Mouse (Mus musculus) gastrocnemius, postnatal 4 days (tissue): Measurements from ENCODE around the gene Sos2. TPM values are rescaled to one million over a fixed set of nuclear protein-coding genes. Genes with fewer than 3 reads are reported as not detected.
"Not testable (repeated sequence)": the region's sequence is repeated elsewhere in the genome, so short reads cannot be mapped to it uniquely, and the experiment has no call there.

Source experiments
- DNase-seq, 2 experiments: peaks; one replicate each; pipeline ENCODE4 v3.0.0; 2021 to 2022; ENCODE audit warnings: low spot score in 2 of 2, mixed read lengths in 2 of 2
- total RNA-seq, 2 experiments: library from RNA; stranded (reverse); gene quantifications; 2 replicates each; pipeline ENCODE4 v1.2.3; 2021

The Sos2 gene
- total RNA-seq, 2 experiments from 2014 or later, result 37.5 to 42.9 TPM

DNA sequence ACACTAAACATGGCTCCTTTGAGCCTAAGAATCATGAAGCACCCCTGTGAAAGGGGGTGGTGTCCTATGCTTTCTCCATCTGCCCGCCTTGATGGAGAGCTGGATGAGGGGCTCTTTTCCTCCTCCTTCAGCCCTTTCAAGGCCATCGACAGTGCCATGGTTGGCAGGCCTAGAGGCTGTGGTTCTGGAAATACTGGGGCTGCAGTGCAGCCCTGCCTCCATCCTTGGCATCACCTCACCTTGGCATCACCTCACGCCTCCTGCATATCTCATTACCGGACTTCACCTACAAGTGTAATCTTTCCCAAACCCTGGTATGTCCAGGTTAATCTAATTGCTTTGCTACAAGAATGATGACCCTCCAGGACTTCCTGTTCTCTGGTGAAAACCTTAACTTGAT, 5.5 kb downstream of the Sos2 start:
- DNase-seq, result no peak

- no peak for DNase-seq
These were observed 6.8 kb downstream of the Sos2 start for GRCm38 (mm10) chr12:69674576-69675537.

DNA sequence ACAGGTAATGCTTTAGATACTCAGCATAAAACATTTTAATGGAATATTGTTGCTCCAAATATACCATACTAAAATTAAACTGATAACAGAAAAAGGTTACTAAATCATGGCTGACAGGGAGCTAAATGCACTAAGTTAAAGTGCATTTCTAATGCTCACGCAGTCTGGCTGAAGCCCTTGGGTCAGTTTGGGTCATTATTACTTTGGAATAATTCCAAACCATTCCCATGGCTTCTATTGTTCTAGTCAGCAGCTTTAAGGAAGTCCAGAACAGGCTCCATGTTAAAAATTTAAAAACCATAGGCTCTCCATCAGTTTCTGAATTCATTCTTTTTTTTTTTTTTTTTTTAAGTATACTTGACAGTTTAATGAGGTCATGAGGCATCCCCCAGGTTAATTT, 7.5 kb downstream of the Sos2 start:
- no peak for DNase-seq

DNA sequence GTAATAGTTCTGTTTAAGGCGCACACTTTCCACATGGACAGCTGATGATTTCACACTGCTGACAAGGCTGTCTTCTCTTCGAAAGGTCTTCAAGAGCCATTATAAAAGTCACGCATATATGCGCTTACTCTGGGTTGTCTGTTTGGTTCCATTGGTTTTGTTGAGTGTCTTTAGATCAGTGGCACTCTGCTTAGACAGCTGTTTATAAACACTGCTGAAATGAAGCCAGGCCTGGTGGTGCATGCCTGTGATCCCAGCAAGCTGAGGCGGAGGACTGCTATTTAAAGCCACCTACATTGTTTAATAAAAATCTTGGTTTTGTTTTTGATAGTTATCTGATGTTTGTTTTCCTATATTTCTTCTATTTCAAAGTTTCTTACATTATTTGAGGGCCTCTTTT, 14.9 kb downstream of the Sos2 start:
- no peak for DNase-seq

- no peak for DNase-seq
These were observed 20.0 kb downstream of the Sos2 start for GRCm38 (mm10) chr12:69661658-69662057.

- not testable (repeated sequence) for DNase-seq
These were observed 27.7 kb downstream of the Sos2 start for GRCm38 (mm10) chr12:69653973-69654372.

DNA sequence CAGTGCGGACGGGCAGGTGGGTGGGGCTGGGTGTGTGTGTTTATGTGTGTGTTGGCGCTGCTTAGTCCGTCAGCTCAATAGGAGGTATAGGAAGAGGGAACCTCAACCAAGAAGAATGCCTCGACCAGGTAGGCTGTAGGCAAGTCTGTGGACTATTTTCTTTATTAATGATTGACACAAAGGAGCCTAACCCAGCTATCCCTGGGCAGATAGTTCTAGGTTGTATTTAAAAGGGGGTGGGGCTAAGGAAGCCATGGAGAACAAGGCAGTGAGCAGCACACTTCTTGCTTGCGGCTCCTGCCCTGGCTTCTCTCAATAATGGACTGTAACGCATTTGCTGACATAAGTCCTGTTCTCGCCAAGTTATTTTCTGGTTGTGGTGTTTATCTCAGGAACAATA, 32.1 kb downstream of the Sos2 start:
- no peak for DNase-seq

DNA sequence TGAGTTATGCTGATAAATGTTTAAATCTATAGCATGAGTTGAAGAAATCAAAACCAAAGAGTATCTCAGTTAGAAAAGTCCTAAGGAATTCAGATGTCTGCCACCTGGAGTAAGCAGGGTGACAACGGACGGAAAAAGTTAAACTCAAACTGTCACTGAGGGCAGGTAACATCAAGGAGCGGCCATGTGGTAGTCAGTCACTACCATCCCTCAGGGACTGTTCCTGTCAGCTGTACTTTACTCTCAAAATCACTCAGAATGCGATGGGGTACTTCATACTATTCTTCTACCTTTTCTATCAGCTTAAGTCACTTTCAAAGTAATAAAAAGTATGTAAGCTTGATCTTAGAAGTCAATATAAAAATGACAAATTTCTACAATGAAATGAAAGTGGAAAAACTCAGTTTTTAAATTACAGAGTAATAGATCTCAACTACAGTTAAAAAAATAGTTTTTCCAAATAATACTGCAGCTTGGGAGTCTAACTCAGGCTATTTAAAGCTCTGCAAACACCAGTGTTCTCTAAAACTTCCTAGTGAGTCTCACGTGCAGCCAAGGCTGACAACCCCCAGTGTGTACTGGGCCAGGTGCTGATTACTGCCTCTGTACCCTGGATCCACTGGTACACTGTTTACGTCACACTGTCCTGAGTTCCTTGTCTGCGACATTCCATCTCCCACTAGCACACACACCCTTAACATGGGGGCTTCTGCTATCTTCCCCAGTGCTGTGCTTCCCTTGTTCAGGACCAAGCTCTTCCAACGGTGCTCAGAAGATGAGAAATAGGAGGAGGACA, 35.6 kb downstream of the Sos2 start:
- DNase-seq, result no peak

DNA sequence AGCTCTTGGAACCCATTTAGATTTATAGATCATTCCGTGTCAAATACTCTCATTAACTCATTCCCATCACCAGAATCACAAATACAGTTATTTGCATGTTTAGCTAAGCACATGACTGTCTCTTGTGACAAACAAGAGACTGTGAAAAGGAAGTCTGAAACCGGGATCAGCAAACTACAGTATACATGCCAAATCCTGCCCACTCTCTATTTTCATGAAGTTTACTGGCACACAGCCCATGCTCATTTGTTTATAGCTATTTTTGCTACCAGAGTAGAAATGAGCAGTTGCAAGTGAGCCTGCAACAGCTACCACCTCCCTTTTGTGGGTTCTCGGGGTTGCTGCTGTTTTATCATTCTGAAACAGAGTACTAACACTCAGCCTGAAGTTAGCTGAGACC, 36.8 kb downstream of the Sos2 start:
- DNase-seq, result no peak

DNA sequence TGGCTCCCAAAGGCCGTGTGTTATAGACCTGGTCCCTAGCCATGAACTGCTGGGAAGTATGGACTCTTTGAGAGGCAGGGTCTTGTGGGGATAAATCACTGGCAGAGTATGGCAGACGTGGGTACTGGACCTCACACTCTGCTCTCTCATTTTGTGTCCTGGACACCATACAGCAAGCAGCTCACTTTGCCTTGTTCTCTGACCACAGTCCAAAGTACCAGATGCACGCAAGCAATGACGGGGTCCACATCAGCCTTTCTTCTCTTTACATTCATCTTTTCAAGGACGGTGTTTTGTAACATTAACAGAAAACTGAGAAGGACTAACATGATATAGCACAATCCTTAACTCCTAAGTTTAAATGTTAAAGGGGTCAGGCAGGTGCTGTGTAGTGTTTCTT, 38.8 kb downstream of the Sos2 start:
- DNase-seq, result no peak

- DNase-seq, result no peak
These were observed 46.9 kb downstream of the Sos2 start for GRCm38 (mm10) chr12:69634761-69635160.

GRCm38 (mm10) chr12:69618590-69618989, 63.1 kb downstream of the Sos2 start:
- DNase-seq, result not testable (repeated sequence)

- no peak for DNase-seq
These were observed 77.3 kb downstream of the Sos2 start for GRCm38 (mm10) chr12:69604367-69604766.

DNA sequence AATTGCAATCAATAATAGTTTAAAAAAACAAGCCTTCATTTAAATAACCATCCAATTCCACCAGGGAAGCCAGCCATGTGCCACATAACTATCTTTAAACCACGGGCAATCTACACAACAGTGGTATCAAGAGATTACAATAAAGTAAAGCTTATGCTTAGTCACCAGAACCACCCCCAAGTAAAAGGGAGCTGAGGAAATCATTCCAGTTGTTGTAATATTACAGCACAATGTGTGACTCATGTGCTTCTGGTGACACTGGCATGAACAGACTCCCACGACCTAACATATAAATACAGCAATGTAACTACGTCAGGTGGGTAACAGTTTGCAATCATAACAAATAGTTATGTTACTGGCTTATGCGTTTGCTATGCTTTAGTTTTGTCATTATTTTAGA, 84.2 kb downstream of the Sos2 start:
- DNase-seq, result no peak

DNA sequence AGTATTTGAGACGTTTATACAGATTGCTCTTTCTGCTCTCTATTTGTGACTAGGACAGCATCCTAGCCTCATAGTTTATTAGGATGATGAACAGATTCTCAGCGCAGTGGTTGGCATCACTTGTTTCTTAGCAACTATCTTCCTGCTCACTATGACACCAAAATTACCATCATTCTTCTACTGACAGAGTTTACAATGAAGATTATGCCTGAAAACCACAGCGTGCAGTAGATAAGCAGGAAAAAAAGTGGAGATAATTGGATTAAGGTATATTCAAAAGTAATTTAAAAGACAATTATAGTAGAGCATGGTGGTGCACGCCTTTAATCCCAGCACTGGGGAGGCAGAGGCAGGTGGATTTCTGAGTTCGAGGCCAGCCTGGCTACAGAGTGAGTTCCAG, 88.5 kb downstream of the Sos2 start:
- DNase-seq, result no peak

GRCm38 (mm10) chr12:69583270-69583629, 98.4 kb downstream of the Sos2 start:
- DNase-seq, result no peak

GRCm38 (mm10) chr12:69582613-69583269, 98.9 kb downstream of the Sos2 start, which contains the start of gene Vcpkmt:
Vcpkmt (minus strand) TSS chr12:69583028.
- peak; percentile 75 to 86 for DNase-seq

GRCm38 (mm10) chr12:69582216-69582612, 99.4 kb downstream of the Sos2 start:
- no peak for DNase-seq

- DNase-seq, result no peak
These were observed 102.0 kb downstream of the Sos2 start for GRCm38 (mm10) chr12:69579623-69580022.

- DNase-seq, result no peak
These were observed 105.5 kb downstream of the Sos2 start for GRCm38 (mm10) chr12:69576120-69576627.
